Mouse (Mus musculus) layer of hippocampus, adult 8-10 months (tissue): Measurements from ENCODE around the gene Vsig10l. TPM values are rescaled to one million over a fixed set of nuclear protein-coding genes. Genes with fewer than 3 reads are reported as not detected.

Source experiments
- DNase-seq, 2 experiments: peaks; one replicate each; pipeline ENCODE4 v3.0.0; 2022; ENCODE audit warnings: low spot score in 2 of 2
- microRNA-seq, 2 experiments: library from miRNA; unstranded; fragments of <30 nt; microRNA quantifications; one replicate each; pipeline ENCODE4 v1.2.0; 2022
- total RNA-seq, 4 experiments: library from RNA; stranded (reverse); gene quantifications; 2 replicates each; pipeline ENCODE4 v1.2.4; 2022

Vsig10l gene
- total RNA-seq, 4 experiments from 2014 or later: 2.3 to 4.5 (median 3.9) TPM

GRCm38 (mm10) chr7:43518341-43518740 is 55.4 kb downstream of the Vsig10l start:
- no peak for DNase-seq

Small RNAs within 50 kb of the gene (microRNA-seq; reads per million reads assigned to microRNA genes)
- gene Mir7051: 0.51 to 2.9 reads per million in 2 experiments

Other genes with a start within 250 kb of the Vsig10l start
- 10 to 100 TPM; 22.7 to 26.8 (median 25.6) TPM for gene Zfp715, start 149.9 kb upstream of the Vsig10l start, total RNA-seq
- gene Siglecf, start 111.8 kb upstream of the Vsig10l start, total RNA-seq: 1 to 10 TPM in 2 of 4 experiments, under 1 TPM in 2; 0.68 to 2.8 (median 1.7) TPM
- gene Siglecg, start 54.9 kb upstream of the Vsig10l start, total RNA-seq: under 1 TPM in 1 of 4 experiments, not detected in 3; 0.17 TPM
- gene Lim2, start 35.5 kb upstream of the Vsig10l start, total RNA-seq: not detected
- gene Nkg7, start 26.1 kb upstream of the Vsig10l start, total RNA-seq: under 1 TPM in 1 of 4 experiments, not detected in 3; 0.45 TPM
- gene Cldnd2, start 22.4 kb upstream of the Vsig10l start, total RNA-seq: not detected
- 10 to 100 TPM; 59.8 to 75.6 (median 69.4) TPM for gene Etfb, start 19.1 kb upstream of the Vsig10l start, total RNA-seq
- gene Gm45233, start 19.0 kb upstream of the Vsig10l start, total RNA-seq: 1 to 10 TPM in 2 of 4 experiments, under 1 TPM in 1, not detected in 1; 0.65 to 2.6 (median 1.7) TPM
- gene Iglon5, start 26.9 kb downstream of the Vsig10l start, total RNA-seq: 10 to 100 TPM; 21.4 to 23.8 (median 22.9) TPM
- not detected for gene 4931406B18Rik, start 42.8 kb downstream of the Vsig10l start, total RNA-seq
- gene Cd33, start 81.3 kb downstream of the Vsig10l start, total RNA-seq: 10 to 100 TPM in 2 of 4 experiments, 1 to 10 TPM in 2; 4.2 to 16.9 (median 9.6) TPM
- gene Zfp658, start 99.1 kb downstream of the Vsig10l start, total RNA-seq: 1 to 10 TPM; 5.5 to 7.2 (median 6.4) TPM
- 10 to 100 TPM; 18.5 to 20.4 (median 19.2) TPM for gene Zfp719, start 116.5 kb downstream of the Vsig10l start, total RNA-seq
- gene Zfp819, start 144.0 kb downstream of the Vsig10l start, total RNA-seq: under 1 TPM in 2 of 4 experiments, not detected in 2; 0.14 to 0.25 TPM
- under 1 TPM in 1 of 4 experiments, not detected in 3; 0.31 TPM for gene Ceacam18, start 171.6 kb downstream of the Vsig10l start, total RNA-seq
- 1 to 10 TPM; 1.3 to 2.6 (median 1.5) TPM for gene Siglece, start 197.0 kb downstream of the Vsig10l start, total RNA-seq
- gene Ctu1, start 208.9 kb downstream of the Vsig10l start, total RNA-seq: 10 to 100 TPM in 1 of 4 experiments, 1 to 10 TPM in 3; 7.5 to 12.3 (median 9.8) TPM
- gene Klk14, start 227.3 kb downstream of the Vsig10l start, total RNA-seq: not detected
- not detected for gene Klk13, start 249.4 kb downstream of the Vsig10l start, total RNA-seq